Mouse (Mus musculus) heart, embryonic 16.5 days (tissue): ENCODE data around the gene Fpgs. TPM values are rescaled to one million over a fixed set of nuclear protein-coding genes. Genes with fewer than 3 reads are reported as not detected.

ENCODE experiments used
- ATAC-seq: fragments of 200-750 bp; cut with Nextera tagmentation; replicated peaks from 2 replicates; pipeline ENCODE4 v1.8.0; 2017; ENCODE audit warnings: moderate number of reproducible peaks; ENCODE audit not compliant: insufficient read depth, low FRiP score; ENCODE audit errors: extremely low read depth
- H3K27ac ChIP-seq: fragments of 300-500 bp; sonication (generic); 2 replicates; pipeline ENCODE4 v1.5.1; 2014; ENCODE audit warnings: mild to moderate bottlenecking, low read length, control low read depth, moderate library complexity
- H3K27me3 ChIP-seq: fragments of 300-500 bp; sonication (generic); 2 replicates; pipeline ENCODE4 v1.6.1; 2014; ENCODE audit warnings: low read length, mixed read lengths; ENCODE audit not compliant: control insufficient read depth, insufficient read depth
- H3K36me3 ChIP-seq: fragments of 300-500 bp; sonication (generic); 2 replicates; pipeline ENCODE4 v1.6.1; 2014; ENCODE audit not compliant: control insufficient read depth, insufficient read depth
- H3K4me1 ChIP-seq: fragments of 300-500 bp; sonication (generic); 2 replicates; pipeline ENCODE4 v1.6.1; 2014; ENCODE audit warnings: low read length, mixed read lengths; ENCODE audit not compliant: control insufficient read depth, insufficient read depth
- H3K4me2 ChIP-seq: fragments of 300-500 bp; sonication (generic); 2 replicates; pipeline ENCODE4 v1.6.1; 2014; ENCODE audit warnings: low read depth, mild to moderate bottlenecking, control low read depth, low read length
- H3K4me3 ChIP-seq: fragments of 300-500 bp; sonication (generic); 2 replicates; pipeline ENCODE4 v1.5.1; 2014; ENCODE audit warnings: mild to moderate bottlenecking, control low read depth, low read length
- H3K9ac ChIP-seq: fragments of 300-500 bp; sonication (generic); 2 replicates; pipeline ENCODE4 v1.6.1; 2014; ENCODE audit warnings: low read length, control low read depth
- H3K9me3 ChIP-seq: fragments of 300-500 bp; sonication (generic); replicated peaks from 2 replicates; pipeline ENCODE4 v1.6.1; 2016; ENCODE audit warnings: low read length; ENCODE audit not compliant: control insufficient read depth
- WGBS: fragments of 180-500 bp; shearing (Covaris S2); extraction: QIAGEN DNeasy Blood & Tissue Kit; methylation state at CpG from one replicate; pipeline ENCODE4 v1.1.7; 2014; 5-methylcytosine and 5-hydroxymethylcytosine counted together
- polyA plus RNA-seq: library from polyadenylated mRNA; unstranded; fragments of >200 nt; fragmentation: Nextera tagmentation; extraction: Ambion mirVana; gene quantifications from 2 replicates; pipeline ENCODE4 v1.2.1, GENCODE M21; 2015

The Fpgs gene
- polyA plus RNA-seq, 1 experiment from 2014 or later, result 16.9 TPM

GRCm38 (mm10) chr2:32693823-32694411 is 10.0 kb downstream of the Fpgs start:
- H3K4me2 ChIP-seq, result peak overlapping the region; percentile 78
- peak overlapping the region; percentile 85 for H3K4me3 ChIP-seq
- ATAC-seq, result peak; percentile 97
- H3K9ac ChIP-seq, result peak overlapping the region; percentile 94
- H3K9me3 ChIP-seq, result no peaks in the 10 kb centered on the region
- H3K27ac ChIP-seq, result peak overlapping the region; percentile 86
- peaks cover 8% of the 10 kb centered on the region for H3K4me1 ChIP-seq
- no peaks in the 10 kb centered on the region for H3K27me3 ChIP-seq
- H3K36me3 ChIP-seq, result no peaks in the 10 kb centered on the region
- 0% methylated on average over 51 of the region's 51 CpGs for WGBS

GRCm38 (mm10) chr2:32693282-32693681 is 10.7 kb downstream of the Fpgs start:
- 17% methylated on average over 7 of the region's 7 CpGs for WGBS
- Histone ChIP-seq H3K36me3 (no peaks in the 10 kb centered on the region), H3K27ac (peak overlapping the region; percentile 86), H3K27me3 (no peaks in the 10 kb centered on the region), H3K4me2 (peak overlapping the region; percentile 78), H3K9me3 (no peaks in the 10 kb centered on the region), H3K4me3 (peak overlapping the region; percentile 85), H3K9ac (peak overlapping the region; percentile 94), H3K4me1 (peaks cover 8% of the 10 kb centered on the region)
- ATAC-seq, result no peak

- Histone ChIP-seq H3K9me3 (no peaks in the 10 kb centered on the region), H3K27me3 (no peaks in the 10 kb centered on the region), H3K9ac (peak overlapping the region; percentile 94; the same call in 1 of the 2 replicates), H3K4me3 (no peak overlapping the region), H3K36me3 (0 out of 2 replicates have a peak, but pooled peaks cover 3% of the 10 kb centered on the region), H3K27ac (no peak overlapping the region), H3K4me1 (peaks cover 8% of the 10 kb centered on the region), H3K4me2 (no peak overlapping the region)
- no peak for ATAC-seq
- 92% methylated on average over 14 of the region's 14 CpGs for WGBS
These were observed 11.4 kb downstream of the Fpgs start for GRCm38 (mm10) chr2:32692496-32692895.

- no peak overlapping the region for H3K4me2 ChIP-seq
- 80% methylated on average over 11 of the region's 11 CpGs for WGBS
- H3K4me1 ChIP-seq, result peaks cover 8% of the 10 kb centered on the region
- no peak overlapping the region for H3K9ac ChIP-seq
- no peaks in the 10 kb centered on the region for H3K27me3 ChIP-seq
- H3K4me3 ChIP-seq, result no peak overlapping the region
- ATAC-seq, result no peak
- H3K36me3 ChIP-seq, result 0 out of 2 replicates have a peak, but pooled peaks cover 6% of the 10 kb centered on the region
- no peaks in the 10 kb centered on the region for H3K9me3 ChIP-seq
- H3K27ac ChIP-seq, result no peak overlapping the region
These were observed 12.9 kb downstream of the Fpgs start for GRCm38 (mm10) chr2:32691041-32691440.

GRCm38 (mm10) chr2:32689420-32689819 is 14.5 kb downstream of the Fpgs start:
- Histone ChIP-seq H3K27me3 (no peaks in the 10 kb centered on the region), H3K4me3 (no peak overlapping the region), H3K4me2 (no peak overlapping the region), H3K9ac (no peak overlapping the region), H3K9me3 (no peaks in the 10 kb centered on the region), H3K4me1 (peaks cover 8% of the 10 kb centered on the region), H3K36me3 (peaks cover 14% of the 10 kb centered on the region), H3K27ac (no peak overlapping the region)
- 11% methylated on average over 5 of the region's 5 CpGs for WGBS
- ATAC-seq, result 0 out of 2 replicates have a peak, but pooled peaks have one; percentile 10

GRCm38 (mm10) chr2:32687562-32687961 is 16.4 kb downstream of the Fpgs start:
- no peak overlapping the region for H3K27ac ChIP-seq
- ATAC-seq, result no peak
- H3K9me3 ChIP-seq, result no peaks in the 10 kb centered on the region
- no peak overlapping the region for H3K4me2 ChIP-seq
- H3K4me1 ChIP-seq, result no peaks in the 10 kb centered on the region
- 95% methylated on average over 8 of the region's 8 CpGs for WGBS
- no peak overlapping the region for H3K4me3 ChIP-seq
- H3K36me3 ChIP-seq, result peaks cover 25% of the 10 kb centered on the region
- H3K27me3 ChIP-seq, result no peaks in the 10 kb centered on the region
- H3K9ac ChIP-seq, result no peak overlapping the region

- 93% methylated on average over 6 of the region's 6 CpGs for WGBS
- H3K36me3 ChIP-seq, result peaks cover 28% of the 10 kb centered on the region
These were observed 17.3 kb downstream of the Fpgs start for GRCm38 (mm10) chr2:32686640-32687039.

GRCm38 (mm10) chr2:32685807-32686206 is 18.1 kb downstream of the Fpgs start:
- no peak overlapping the region for H3K9ac ChIP-seq
- no peak overlapping the region for H3K27ac ChIP-seq
- H3K4me2 ChIP-seq, result no peak overlapping the region
- no peak overlapping the region for H3K4me3 ChIP-seq
- no peak for ATAC-seq
- 89% methylated on average over 3 of the region's 3 CpGs for WGBS
- no peaks in the 10 kb centered on the region for H3K4me1 ChIP-seq
- no peaks in the 10 kb centered on the region for H3K27me3 ChIP-seq
- H3K36me3 ChIP-seq, result peaks cover 28% of the 10 kb centered on the region
- H3K9me3 ChIP-seq, result no peaks in the 10 kb centered on the region

More at GRCm38 (mm10) chr2:32686640-32687039, 17.3 kb downstream of the Fpgs start:
- H3K27me3 ChIP-seq, result no peaks in the 10 kb centered on the region
- ATAC-seq, result no peak
- H3K4me1 ChIP-seq, result no peaks in the 10 kb centered on the region
- H3K4me3 ChIP-seq, result no peak overlapping the region
- no peak overlapping the region for H3K27ac ChIP-seq
- H3K4me2 ChIP-seq, result no peak overlapping the region
- H3K9me3 ChIP-seq, result no peaks in the 10 kb centered on the region
- H3K9ac ChIP-seq, result no peak overlapping the region

GRCm38 (mm10) chr2:32684681-32685428 is 19.1 kb downstream of the Fpgs start:
- Histone ChIP-seq H3K9ac (no peak overlapping the region), H3K27me3 (no peaks in the 10 kb centered on the region), H3K27ac (no peak overlapping the region), H3K36me3 (peaks cover 28% of the 10 kb centered on the region), H3K4me3 (no peak overlapping the region), H3K4me1 (peaks cover 6% of the 10 kb centered on the region), H3K9me3 (no peaks in the 10 kb centered on the region), H3K4me2 (no peak overlapping the region)
- 83% methylated on average over 15 of the region's 15 CpGs for WGBS
- ATAC-seq, result no peak
